Mouse (Mus musculus) embryo, embryonic 9.5 days (tissue): ENCODE results near the gene Wfs1.
"Not testable (repeated sequence)": the region's sequence is repeated elsewhere in the genome, so short reads cannot be mapped to it uniquely, and the experiment has no call there.

ENCODE experiments used
- DNase-seq: peaks from one replicate; pipeline ENCODE4 v3.0.0-alpha.2; 2017; ENCODE audit errors: extremely low spot score

The Wfs1 gene

DNA sequence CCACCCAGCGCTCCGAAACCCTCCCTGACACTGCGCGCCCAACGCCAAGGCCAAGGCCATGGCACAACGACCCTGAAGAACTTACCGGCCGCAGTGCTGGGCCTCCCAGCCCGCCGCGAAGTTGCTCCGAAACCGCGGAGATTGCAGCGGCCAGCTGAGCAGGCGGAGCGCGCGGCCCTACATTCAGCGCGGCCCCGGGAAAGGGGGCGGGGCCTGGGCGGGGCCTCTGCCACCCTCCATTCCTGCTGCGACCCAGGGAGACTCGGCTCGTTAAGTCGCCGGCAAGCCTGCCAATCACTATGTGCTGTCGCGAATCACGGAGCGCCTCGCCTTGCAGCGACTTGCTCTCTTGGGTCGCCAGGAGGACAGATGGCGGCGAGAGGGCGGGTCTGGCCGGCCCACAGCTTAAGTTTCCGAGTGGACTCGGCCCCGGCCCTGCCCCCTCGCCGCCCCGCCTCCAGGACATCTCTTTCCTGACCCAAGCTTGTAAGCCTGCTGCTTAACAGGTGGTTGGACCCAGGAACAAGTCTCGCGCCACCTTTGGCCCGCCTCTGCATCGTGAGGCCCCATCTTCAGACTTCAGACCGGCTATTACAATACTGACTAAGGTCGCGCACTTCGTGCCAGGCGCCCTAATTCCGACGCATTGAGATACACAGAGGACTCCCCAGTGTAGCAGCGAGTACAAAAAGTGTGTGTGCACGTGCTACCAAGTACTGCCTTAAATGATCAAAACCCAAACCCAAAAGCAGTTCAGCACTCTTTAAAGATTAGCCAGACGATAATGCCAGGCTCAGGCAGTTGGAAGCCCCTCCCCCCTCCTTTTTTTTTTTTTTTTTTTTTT is at the start of gene Wfs1:
Wfs1 (minus strand) TSS at position 425 of the 844 bp plus-strand sequence.
- DNase-seq = peak; percentile 93

DNA sequence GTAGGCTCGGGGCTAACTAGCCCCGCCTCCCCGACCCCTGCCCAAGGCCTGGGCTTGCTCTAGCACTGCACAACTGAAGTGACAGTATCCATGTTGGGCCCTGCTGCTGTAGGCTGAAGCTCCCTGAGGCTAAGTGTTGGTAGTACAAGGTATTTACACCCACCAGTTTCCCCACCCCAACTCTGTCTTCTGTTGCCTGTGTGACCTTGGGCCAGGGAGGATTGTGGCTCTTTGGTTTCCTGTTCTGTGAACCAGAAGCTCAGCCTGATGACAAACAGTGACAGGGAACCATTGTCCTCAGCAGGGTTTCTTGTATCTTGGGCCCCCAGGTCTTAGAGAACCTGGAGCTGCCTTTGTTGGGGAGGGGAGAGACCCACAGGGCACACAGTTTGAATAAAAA is 47.9 kb upstream of the Wfs1 start:
- DNase-seq = no peak

DNA sequence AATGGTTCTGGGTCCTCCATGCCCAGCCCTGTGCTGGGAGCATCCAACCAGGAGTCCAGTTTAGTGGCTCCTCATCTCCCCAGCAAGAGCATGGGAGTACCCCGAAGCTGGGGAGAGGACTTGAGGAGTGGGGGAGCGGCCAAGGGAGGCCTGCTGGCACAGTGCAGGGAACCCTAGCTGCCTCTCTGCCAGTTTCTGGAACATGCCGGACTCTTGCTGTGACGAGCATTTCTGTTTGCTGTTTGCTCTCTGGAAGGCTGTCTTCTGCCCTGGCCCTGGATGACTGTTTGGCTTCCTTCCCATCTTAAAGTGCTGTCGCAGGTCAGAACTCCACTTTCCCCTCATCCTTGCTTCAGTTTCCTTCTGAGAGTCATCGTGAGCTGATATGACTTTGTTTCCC is 46.9 kb upstream of the Wfs1 start:
- DNase-seq = no peak

DNA sequence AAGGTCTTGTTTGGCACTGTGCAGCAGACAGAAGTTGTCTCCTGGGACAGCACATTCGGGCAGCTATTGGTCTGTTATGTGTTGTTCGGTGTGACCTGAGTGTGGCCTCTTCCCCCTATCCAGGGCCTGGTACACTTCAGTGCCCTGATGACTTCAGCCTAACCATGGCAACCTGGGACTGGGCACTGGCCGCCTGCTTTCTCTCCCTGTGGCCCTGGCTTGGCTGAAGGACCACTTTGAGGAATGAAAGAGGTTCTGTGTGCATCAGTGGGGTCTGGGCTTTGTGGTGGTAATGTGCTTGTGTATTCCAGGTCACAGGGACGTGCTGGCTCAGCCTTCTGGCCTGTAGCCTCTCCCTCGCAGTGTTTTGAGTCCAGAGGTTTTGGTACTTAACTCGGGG is 46.2 kb upstream of the Wfs1 start:
- DNase-seq = no peak

DNA sequence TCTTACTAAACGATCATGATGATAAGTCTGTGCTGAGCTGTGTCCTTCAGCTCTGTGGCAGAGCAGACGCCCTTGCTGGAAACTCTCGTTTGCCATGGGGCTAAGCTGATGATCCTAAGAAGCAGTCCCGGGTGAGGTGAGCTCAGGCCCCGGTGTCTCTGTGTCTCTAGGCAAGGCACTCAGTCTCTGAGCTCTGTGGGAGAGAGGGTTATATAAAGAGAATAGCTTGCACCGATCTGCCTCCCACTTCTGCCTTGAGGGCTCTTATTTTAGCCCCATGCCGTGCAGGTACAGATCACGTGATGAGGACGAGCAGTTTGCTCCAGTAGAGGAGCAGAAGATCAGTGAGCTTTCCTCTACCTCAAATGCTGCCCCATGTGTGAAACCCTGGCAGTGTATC is 41.7 kb upstream of the Wfs1 start:
- no peak for DNase-seq

GRCm38 (mm10) chr5:37029326-37029905 is 40.4 kb upstream of the Wfs1 start:
- peak; percentile 12 for DNase-seq

- DNase-seq = no peak
These were observed 39.7 kb upstream of the Wfs1 start for GRCm38 (mm10) chr5:37028486-37029311.

DNA sequence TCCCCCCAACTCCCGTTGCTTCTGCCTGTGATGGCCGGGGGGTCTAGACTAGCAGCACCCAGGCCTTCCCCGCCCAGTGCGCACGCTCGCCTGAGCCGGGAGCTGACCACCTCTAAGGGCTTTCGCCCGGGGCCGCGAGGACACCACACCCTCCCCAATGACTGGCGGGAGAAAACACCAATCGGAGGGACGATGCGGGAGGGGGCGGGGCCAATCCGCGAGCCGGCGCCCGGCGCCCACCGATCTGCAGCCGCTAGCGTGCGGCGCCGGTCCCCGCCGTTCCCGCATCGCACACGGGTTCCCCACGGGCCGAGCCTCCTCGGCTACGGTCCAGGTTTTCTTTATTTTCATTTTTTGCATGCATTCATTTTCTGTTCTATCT is 39.1 kb upstream of the Wfs1 start:
- DNase-seq = peak; percentile 92

DNA sequence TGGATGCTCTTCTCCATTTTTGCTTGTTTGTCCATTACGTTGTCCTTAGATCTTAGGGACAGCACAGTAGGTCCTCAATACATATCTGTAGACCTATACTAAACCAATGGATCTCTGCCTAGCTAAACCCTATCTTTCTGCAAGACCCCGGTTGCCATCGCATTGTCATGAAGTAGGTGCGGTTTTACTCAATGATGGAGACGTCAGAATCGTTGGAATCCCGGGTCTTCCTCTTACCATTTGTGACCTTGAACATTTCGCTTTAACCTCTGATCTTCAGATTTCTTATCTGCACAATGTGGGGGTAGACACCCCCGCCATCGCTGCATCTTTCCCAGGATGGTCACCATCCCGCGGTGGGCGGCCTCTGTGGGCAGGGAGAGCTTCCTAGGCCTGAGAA is 38.7 kb upstream of the Wfs1 start:
- DNase-seq = no peak

DNA sequence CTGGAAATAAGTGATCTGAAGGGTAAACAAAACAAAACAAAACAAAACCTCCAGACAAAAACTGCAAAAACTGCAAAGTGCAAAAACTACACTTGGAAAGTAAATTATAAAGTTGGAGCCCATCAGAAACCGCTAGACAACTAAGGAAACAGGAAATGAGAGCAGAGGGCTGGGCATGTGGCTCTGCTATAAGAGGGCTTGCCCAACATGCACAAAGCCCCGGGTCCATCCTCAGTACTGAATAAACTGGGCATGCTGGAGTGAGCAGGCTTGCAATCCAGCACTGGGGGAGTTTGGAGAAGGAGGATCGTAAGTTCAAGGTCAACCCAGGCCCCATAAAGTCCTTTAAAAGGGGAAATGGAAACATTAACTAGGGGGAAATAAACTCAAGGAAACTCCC is 28.2 kb upstream of the Wfs1 start:
- no peak for DNase-seq

DNA sequence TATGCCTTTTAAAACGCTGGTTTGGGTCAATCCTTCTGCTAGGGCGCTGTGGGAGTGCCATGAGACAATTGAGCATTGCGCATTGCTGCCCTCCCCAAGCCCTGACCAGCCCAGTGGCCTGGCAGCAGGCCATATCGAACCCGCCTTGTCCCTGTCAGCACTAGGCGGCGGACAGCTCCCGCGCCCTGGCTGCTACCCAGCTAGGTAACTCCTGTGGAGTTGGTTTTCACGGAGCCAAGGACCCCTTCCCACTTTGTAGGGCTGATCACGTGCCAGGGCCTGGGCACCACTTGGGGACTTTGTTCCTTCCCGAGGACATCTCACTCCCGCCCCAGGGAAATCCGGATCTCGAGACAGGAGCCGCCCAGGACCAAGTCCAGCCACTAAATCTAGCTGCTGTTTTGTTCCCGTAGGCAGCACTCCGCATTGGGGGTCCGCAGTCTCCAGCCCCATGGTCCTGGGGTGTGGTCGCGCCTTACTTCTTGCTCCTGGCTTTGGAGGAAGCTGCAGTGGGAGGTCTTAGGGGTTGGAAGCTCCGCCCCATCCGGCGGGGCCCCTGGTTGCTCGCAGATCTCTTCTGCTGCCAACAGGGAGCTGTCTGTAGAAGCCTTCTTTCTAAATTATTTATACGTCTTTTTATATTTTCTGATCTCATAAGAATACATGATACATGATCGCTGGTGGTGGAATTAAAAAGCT is 26.8 kb upstream of the Wfs1 start:
- peak; percentile 42 for DNase-seq

DNA sequence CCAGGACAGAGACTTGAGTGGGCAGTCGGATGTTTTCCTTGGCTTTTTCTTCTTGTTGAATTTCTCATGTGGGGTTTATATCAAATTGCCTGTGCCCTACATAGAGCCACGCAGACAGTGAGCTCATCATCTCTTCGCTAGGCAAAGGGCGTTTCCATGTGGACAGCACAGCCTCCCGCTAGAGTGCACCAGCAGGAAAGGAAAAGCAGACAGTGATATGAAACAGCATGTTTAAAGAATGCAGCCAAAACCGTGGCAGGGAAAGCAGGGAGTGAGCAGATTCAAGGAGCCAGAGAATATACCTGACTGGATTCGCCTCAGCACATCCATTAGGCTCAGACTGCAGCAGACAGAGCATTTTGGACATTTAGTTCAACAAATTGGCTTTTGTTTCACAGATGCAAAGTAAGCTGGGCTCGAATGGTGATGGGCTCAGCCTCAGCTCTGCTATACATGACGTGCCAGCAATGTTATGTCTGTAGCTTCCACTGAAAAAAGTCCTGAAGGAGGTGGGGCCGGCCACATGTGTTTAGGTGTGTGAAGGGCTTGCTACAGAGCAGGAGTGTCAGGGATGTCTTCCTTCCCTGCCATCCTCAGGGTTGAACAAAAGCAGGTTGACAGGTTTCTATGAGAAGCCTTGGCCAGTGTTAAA is 21.8 kb upstream of the Wfs1 start:
- DNase-seq = no peak

- not testable (repeated sequence) for DNase-seq
These were observed 20.8 kb upstream of the Wfs1 start for GRCm38 (mm10) chr5:37009761-37010160.

- peak; percentile 48 for DNase-seq
These were observed 13.0 kb upstream of the Wfs1 start for GRCm38 (mm10) chr5:37002001-37002400.

- no peak for DNase-seq
These were observed 12.0 kb upstream of the Wfs1 start for GRCm38 (mm10) chr5:37001002-37001401.

DNA sequence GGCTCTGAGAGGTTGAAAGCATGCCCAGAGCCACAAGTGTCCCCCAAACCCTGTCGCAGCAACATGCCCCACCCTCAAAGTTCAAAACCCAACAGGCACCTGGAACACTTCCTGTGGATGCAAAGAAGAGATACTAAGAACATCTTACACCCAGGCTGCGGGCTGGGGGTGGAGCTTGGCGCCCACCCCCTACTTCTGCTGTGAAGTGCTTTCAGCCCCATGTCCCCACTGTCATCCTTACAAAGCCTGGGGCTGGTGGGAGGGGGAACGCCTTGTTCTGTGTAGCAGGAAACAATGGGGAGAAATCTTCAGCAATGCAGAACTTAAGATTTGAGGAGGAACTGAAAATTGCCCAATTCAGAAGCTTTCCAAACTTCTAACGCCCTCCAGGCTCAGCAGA is 9.0 kb upstream of the Wfs1 start:
- no peak for DNase-seq

DNA sequence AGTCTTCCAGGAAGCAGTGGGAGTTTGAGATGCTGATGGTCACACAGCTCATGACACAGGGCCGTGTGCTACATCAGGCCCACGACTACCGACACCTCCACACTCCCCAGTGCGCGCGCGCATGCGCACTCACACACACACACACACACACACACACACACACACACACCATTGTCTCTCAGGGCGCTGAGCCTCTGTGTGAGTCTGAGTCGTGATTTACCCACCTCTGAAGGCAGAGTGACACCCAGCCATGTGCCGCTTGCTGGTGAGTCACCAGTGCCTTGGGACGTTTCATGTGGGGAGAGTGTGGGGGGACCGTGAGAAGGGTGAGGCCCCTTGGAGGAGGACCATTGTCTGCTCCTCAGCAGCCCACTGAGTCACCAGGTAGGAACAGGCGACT is 7.4 kb upstream of the Wfs1 start:
- DNase-seq = no peak

DNA sequence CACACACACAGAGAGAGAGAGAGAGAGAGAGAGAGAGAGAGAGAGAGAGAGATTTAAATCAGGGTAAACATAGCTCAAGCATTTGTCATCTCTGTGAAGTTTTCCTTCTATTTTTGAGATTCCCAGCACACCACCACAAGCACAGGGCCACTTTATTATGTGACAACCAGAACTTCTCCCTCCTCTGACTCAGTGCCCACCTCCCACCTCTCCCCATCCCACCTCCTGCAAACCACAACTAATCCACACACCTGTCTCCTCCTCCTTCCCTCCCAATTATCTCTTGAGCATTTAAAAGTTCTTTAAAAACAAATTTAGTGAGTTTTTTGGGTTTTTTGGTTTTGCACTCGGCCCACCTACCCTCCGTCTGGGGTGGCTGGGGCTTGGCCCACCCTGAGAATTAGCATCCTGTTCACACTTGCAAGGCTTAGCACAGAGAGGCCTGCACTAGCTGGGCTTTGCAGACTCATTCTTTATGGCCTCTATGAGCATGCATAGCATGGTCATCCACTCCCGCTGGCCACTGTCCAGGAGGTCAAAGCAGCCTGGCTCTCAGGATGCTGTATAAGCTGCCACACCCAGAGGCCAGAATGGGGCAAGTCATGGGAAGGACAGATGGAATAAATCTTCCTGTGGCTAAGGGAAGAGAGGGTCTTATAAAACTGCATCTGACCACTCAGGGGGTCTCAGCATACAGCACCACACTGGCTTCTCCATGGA is 1.8 kb upstream of the Wfs1 start:
- no peak for DNase-seq

DNA sequence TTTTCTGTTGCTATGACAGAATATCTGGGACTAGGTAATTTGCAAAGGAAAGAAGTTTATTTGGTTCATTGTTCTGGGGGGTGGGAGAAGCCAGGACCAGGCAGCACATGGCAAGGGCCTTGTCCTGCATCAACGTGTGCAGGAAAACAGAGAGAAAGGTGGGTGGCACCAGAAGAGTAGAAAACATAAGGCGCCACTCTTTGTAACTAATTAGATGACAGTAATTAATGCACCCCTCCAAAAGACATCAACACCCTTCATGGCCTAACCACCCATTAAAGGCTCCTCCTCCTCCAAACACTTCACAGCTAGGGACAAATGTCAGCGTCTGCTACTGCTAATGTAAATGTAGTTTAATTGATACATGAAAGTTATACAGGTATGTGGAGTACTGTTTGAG is 1.2 kb upstream of the Wfs1 start:
- DNase-seq = no peak

DNA sequence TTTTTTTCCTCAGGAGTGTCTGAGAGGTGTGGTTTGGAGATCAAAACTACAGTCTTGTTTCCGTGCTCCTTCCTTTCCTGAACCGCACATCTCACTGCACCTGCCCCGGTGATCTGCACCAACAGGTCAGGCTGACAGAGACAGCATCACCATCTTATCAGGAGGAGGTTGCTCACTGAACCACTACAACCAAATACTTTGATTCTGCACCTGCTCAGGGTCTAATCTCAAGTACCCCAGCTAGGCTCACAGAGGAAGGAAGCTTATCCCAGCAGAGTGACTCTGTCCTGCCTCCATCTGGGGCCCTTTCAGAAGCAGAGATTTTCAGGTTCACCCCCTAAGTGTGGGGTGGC is 596 bp upstream of the Wfs1 start:
- no peak for DNase-seq
